1 mouse cellular context compared by ENCODE assay signal in genomic region chr7:27591266-27592216, GRCm38 (mm10).
TF ChIP-seq lines count a peak whose summit lies in the region.

Gene Akt2, plus strand, starts transcription at chr7:27591552.

TF ChIP-seq in CH12.LX, 34 proteins besides CTCF, POLR2A, EP300 and RAD21 (continued from another document):
- TF ChIP-seq MXI1 (IDR thresholded peaks at IDR 0.05; ENCODE audit: low read depth, low read length) (peak; percentile 82), ZMIZ1 (IDR thresholded peaks at IDR 0.05; ENCODE audit: low read depth, low read length) (no peak), IRF4 (IDR thresholded peaks at IDR 0.05; ENCODE audit: low read depth, low read length) (peak; percentile 44; the same call in 1 of the 2 replicates), HCFC1 (IDR thresholded peaks at IDR 0.05; ENCODE audit: low read depth, low read length) (peak; percentile 82), E2F4 (IDR thresholded peaks at IDR 0.05; ENCODE audit: insufficient replicate concordance, low read depth, low read length) (no peak), ZKSCAN1 (IDR thresholded peaks at IDR 0.05; ENCODE audit: borderline replicate concordance, low read depth, low read length) (no peak; the same call in 1 of the 2 replicates), NELFE (IDR thresholded peaks at IDR 0.05; ENCODE audit: low read depth, low read length) (peak; percentile 64), PAX5 (IDR thresholded peaks at IDR 0.05; ENCODE audit: low read length) (no peak), CHD2 (IDR thresholded peaks at IDR 0.05; ENCODE audit: low read length) (peak; percentile 77), ETS1 (conservative IDR thresholded peaks at IDR 0.05; ENCODE audit: low read depth, low read length) (peak; percentile 54; the same call in 1 of the 2 replicates), JUND (conservative IDR thresholded peaks at IDR 0.05; ENCODE audit: low read depth, low read length) (no peak; the same call in 1 of the 2 replicates), MYC (IDR thresholded peaks at IDR 0.05; ENCODE audit: low read depth, low read length) (0 out of 2 replicates have a peak, but pooled peaks have one; percentile 31), USF1 (IDR thresholded peaks at IDR 0.05; ENCODE audit: low read depth, low read length) (no peak), JUN (IDR thresholded peaks at IDR 0.05; ENCODE audit: insufficient read depth, low read depth, low read length) (0 out of 2 replicates have a peak, but pooled peaks have one; percentile 6), SIN3A (IDR thresholded peaks at IDR 0.05; ENCODE audit: low read length) (peak; percentile 67; the same call in 1 of the 2 replicates), SMC3 (IDR thresholded peaks at IDR 0.05; ENCODE audit: low read depth, low read length) (no peak)
